Mouse (Mus musculus) intestine, embryonic 14.5 days (tissue): ENCODE measurements around the gene Pih1d1. TPM values are rescaled to one million over a fixed set of nuclear protein-coding genes. Genes with fewer than 3 reads are reported as not detected.

Experiments
- ATAC-seq: fragments of 200-750 bp; cut with Nextera tagmentation; replicated peaks from 2 replicates; pipeline ENCODE4 v1.8.0; 2017; ENCODE audit warnings: low read depth, moderate number of reproducible peaks, moderate TSS enrichment, moderate library complexity; ENCODE audit not compliant: low FRiP score, low TSS enrichment
- DNase-seq: peaks from one replicate; pipeline ENCODE4 v3.0.0-alpha.2; 2018; ENCODE audit warnings: low spot score
- H3K27ac ChIP-seq: fragments of 300-500 bp; sonication (generic); 2 replicates; pipeline ENCODE4 v1.5.1; 2014; ENCODE audit warnings: low read depth, mild to moderate bottlenecking, control low read depth
- H3K27me3 ChIP-seq: fragments of 300-500 bp; sonication (generic); replicated peaks from 2 replicates; pipeline ENCODE4 v1.6.1; 2014; ENCODE audit warnings: low read length, control low read depth; ENCODE audit not compliant: control insufficient read depth, insufficient read depth
- H3K36me3 ChIP-seq: fragments of 300-500 bp; sonication (generic); 2 replicates; pipeline ENCODE4 v1.6.1; 2014; ENCODE audit warnings: low read length, control low read depth; ENCODE audit not compliant: control insufficient read depth, insufficient read depth
- H3K4me1 ChIP-seq: fragments of 300-500 bp; sonication (generic); replicated peaks from 2 replicates; pipeline ENCODE4 v1.6.1; 2014; ENCODE audit warnings: low read length, control low read depth, mixed read lengths; ENCODE audit not compliant: control insufficient read depth, insufficient read depth
- H3K4me2 ChIP-seq: fragments of 300-500 bp; sonication (generic); 2 replicates; pipeline ENCODE4 v1.6.1; 2014; ENCODE audit warnings: low read length
- H3K4me3 ChIP-seq: fragments of 300-500 bp; sonication (generic); 2 replicates; pipeline ENCODE4 v1.5.1; 2014; ENCODE audit warnings: low read depth, low read length, control low read depth, mixed read lengths
- H3K9ac ChIP-seq: fragments of 300-500 bp; sonication (generic); 2 replicates; pipeline ENCODE4 v1.6.1; 2014; ENCODE audit warnings: mild to moderate bottlenecking, low read length
- H3K9me3 ChIP-seq: fragments of 300-500 bp; sonication (generic); 2 replicates; pipeline ENCODE4 v1.6.1; 2016; ENCODE audit warnings: low read length, control low read depth; ENCODE audit not compliant: control insufficient read depth
- WGBS: fragments of 180-500 bp; shearing (Covaris S2); extraction: QIAGEN DNeasy Blood & Tissue Kit; methylation state at CpG from one replicate; pipeline ENCODE4 v1.1.7; 2014; 5-methylcytosine and 5-hydroxymethylcytosine counted together
- polyA plus RNA-seq: library from polyadenylated mRNA; unstranded; fragments of >200 nt; fragmentation: Nextera tagmentation; extraction: Ambion mirVana; gene quantifications from 2 replicates; pipeline ENCODE4 v1.2.1, GENCODE M21; 2014

Gene Pih1d1
- polyA plus RNA-seq, 1 experiment from 2014 or later = 108 TPM

- ATAC-seq (no peak), DNase-seq (no peak)
- Histone ChIP-seq H3K9ac (no peak overlapping the region), H3K27ac (no peak overlapping the region), H3K4me3 (no peak overlapping the region), H3K27me3 (no peaks in the 10 kb centered on the region), H3K4me1 (no peaks in the 10 kb centered on the region), H3K4me2 (no peak overlapping the region), H3K9me3 (no peaks in the 10 kb centered on the region), H3K36me3 (peaks cover 13% of the 10 kb centered on the region)
- WGBS = 84% methylated on average over 1 of the region's 1 CpGs
Measured at GRCm38 (mm10) chr7:45138403-45138802, 15.7 kb upstream of the Pih1d1 start.

GRCm38 (mm10) chr7:45139904-45140723, 14.0 kb upstream of the Pih1d1 start:
- Histone ChIP-seq H3K4me3 (no peak overlapping the region), H3K4me2 (no peak overlapping the region), H3K27me3 (no peaks in the 10 kb centered on the region), H3K4me1 (no peaks in the 10 kb centered on the region), H3K27ac (no peak overlapping the region), H3K36me3 (peaks cover 30% of the 10 kb centered on the region), H3K9me3 (no peaks in the 10 kb centered on the region), H3K9ac (no peak overlapping the region)
- DNase-seq = no peak
- ATAC-seq = no peak
- 61% methylated on average over 8 of the region's 8 CpGs for WGBS

- Histone ChIP-seq H3K36me3 (peaks cover 42% of the 10 kb centered on the region), H3K9me3 (no peaks in the 10 kb centered on the region), H3K9ac (no peak overlapping the region), H3K27me3 (no peaks in the 10 kb centered on the region), H3K4me1 (no peaks in the 10 kb centered on the region), H3K27ac (no peak overlapping the region), H3K4me2 (no peak overlapping the region), H3K4me3 (no peak overlapping the region)
- ATAC-seq (no peak), DNase-seq (no peak)
- WGBS = 97% methylated on average over 3 of the region's 3 CpGs
Measured at GRCm38 (mm10) chr7:45141319-45141718, 12.8 kb upstream of the Pih1d1 start.

GRCm38 (mm10) chr7:45141914-45142313, 12.2 kb upstream of the Pih1d1 start:
- Histone ChIP-seq H3K9me3 (no peaks in the 10 kb centered on the region), H3K27ac (no peak overlapping the region), H3K9ac (no peak overlapping the region), H3K4me3 (no peak overlapping the region), H3K27me3 (no peaks in the 10 kb centered on the region), H3K36me3 (peaks cover 48% of the 10 kb centered on the region), H3K4me1 (no peaks in the 10 kb centered on the region), H3K4me2 (no peak overlapping the region)
- ATAC-seq (no peak), DNase-seq (no peak)
- 84% methylated on average over 5 of the region's 5 CpGs for WGBS

GRCm38 (mm10) chr7:45144368-45145174, 9.5 kb upstream of the Pih1d1 start:
- no peak overlapping the region for H3K4me3 ChIP-seq
- WGBS = 86% methylated on average over 13 of the region's 13 CpGs
- no peak for ATAC-seq
- peaks cover 63% of the 10 kb centered on the region for H3K36me3 ChIP-seq
- no peaks in the 10 kb centered on the region for H3K9me3 ChIP-seq
- H3K4me2 ChIP-seq = no peak overlapping the region
- no peak for DNase-seq
- no peak overlapping the region for H3K27ac ChIP-seq
- H3K9ac ChIP-seq = no peak overlapping the region
- H3K4me1 ChIP-seq = no peaks in the 10 kb centered on the region
- H3K27me3 ChIP-seq = no peaks in the 10 kb centered on the region

- DNase-seq = no peak
- Histone ChIP-seq H3K27me3 (no peaks in the 10 kb centered on the region), H3K4me1 (no peaks in the 10 kb centered on the region), H3K36me3 (peaks cover 63% of the 10 kb centered on the region), H3K27ac (no peak overlapping the region), H3K4me3 (no peak overlapping the region), H3K9ac (no peak overlapping the region), H3K9me3 (no peaks in the 10 kb centered on the region), H3K4me2 (no peak overlapping the region)
- WGBS = 88% methylated on average over 8 of the region's 8 CpGs
- ATAC-seq = no peak
Measured at GRCm38 (mm10) chr7:45145460-45145859, 8.6 kb upstream of the Pih1d1 start.

GRCm38 (mm10) chr7:45147267-45147666, 6.8 kb upstream of the Pih1d1 start:
- Histone ChIP-seq H3K36me3 (peaks cover 53% of the 10 kb centered on the region), H3K9me3 (no peaks in the 10 kb centered on the region), H3K27me3 (no peaks in the 10 kb centered on the region), H3K4me3 (no peak overlapping the region), H3K9ac (no peak overlapping the region), H3K4me1 (peaks cover 3% of the 10 kb centered on the region; the same call in 1 of the 2 replicates), H3K27ac (no peak overlapping the region), H3K4me2 (no peak overlapping the region)
- DNase-seq (no peak), ATAC-seq (no peak)
- WGBS = 95% methylated on average over 11 of the region's 11 CpGs

GRCm38 (mm10) chr7:45147899-45148298, 6.2 kb upstream of the Pih1d1 start:
- no peaks in the 10 kb centered on the region for H3K27me3 ChIP-seq
- H3K36me3 ChIP-seq = peaks cover 53% of the 10 kb centered on the region
- DNase-seq (no peak), ATAC-seq (no peak)
- no peak overlapping the region for H3K4me2 ChIP-seq
- 76% methylated on average over 11 of the region's 11 CpGs for WGBS
- H3K4me3 ChIP-seq = no peak overlapping the region
- H3K9ac ChIP-seq = no peak overlapping the region
- peaks cover 3% of the 10 kb centered on the region; the same call in 1 of the 2 replicates for H3K4me1 ChIP-seq
- H3K9me3 ChIP-seq = no peaks in the 10 kb centered on the region
- H3K27ac ChIP-seq = no peak overlapping the region
